Mouse (Mus musculus): ENCODE measurements around the gene Smc5.

DNA sequence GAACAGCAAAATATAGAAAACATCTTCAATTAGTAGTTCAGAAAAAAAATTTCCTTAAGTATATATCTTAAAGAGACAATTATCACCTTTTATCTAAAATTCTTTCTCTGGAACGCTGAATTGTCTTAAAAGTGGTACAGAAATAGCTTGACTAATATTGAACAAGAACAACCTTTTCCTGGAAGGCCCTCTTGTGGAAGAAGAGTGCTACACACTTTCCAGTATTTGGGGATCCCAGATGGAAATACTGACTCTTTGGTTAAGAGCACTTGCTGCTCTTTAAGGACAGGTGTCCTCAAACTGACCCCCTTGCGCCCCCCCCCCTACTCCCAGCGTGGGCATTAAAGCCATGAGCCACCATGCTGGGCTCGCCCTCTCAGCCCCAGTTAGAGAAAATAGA is 48.6 kb downstream of the Smc5 start:
- peak; percentile 61 for TF ChIP-seq CTCF (conservative IDR thresholded peaks at IDR 0.05; ENCODE audit: low read length)
- no peak for TF ChIP-seq POU5F1 (IDR thresholded peaks at IDR 0.05; ENCODE audit: borderline replicate concordance, low read length)
